In genomic region chr11:108449811-108450210, GRCm38 (mm10) we compare ENCODE assay signal across 9 mouse cellular contexts. TPM values are rescaled to one million over a fixed set of nuclear protein-coding genes. Genes with fewer than 3 reads are reported as not detected.
DNase-seq lines count a peak whose midpoint lies in the region; ATAC-seq lines count a peak whose summit lies in the region.
"Had no signal": no experiment of that assay in that cellular context is flagged by ENCODE, and none has a peak within 500 bp of the region (broad histone marks: within the 10 kb centered on the region; RNA-seq: fewer than 3 reads in every experiment).

No protein-coding gene starts in this region.

- H3K4me1 ChIP-seq in kidney, embryonic 15.5 days, result peaks cover under 1% of the 10 kb centered on the region; the same call in 1 of the 2 replicates
- H3K4me1 ChIP-seq: heart, embryonic 15.5 days had no signal

- no peaks in the 10 kb centered on the region for H3K27me3 ChIP-seq in kidney, embryonic 15.5 days
- H3K27me3 ChIP-seq: heart, embryonic 15.5 days had no signal

- H3K9ac ChIP-seq in kidney, embryonic 15.5 days, result no peak overlapping the region
- H3K9ac ChIP-seq: heart, embryonic 15.5 days had no signal

- no peak overlapping the region for H3K4me3 ChIP-seq in kidney, embryonic 15.5 days (replicated peaks)
- H3K4me3 ChIP-seq: heart, embryonic 15.5 days had no signal

- 32% methylated on average over 3 of the region's 3 CpGs for WGBS in kidney, embryonic 15.5 days

- peak; percentile 64 for DNase-seq in kidney, adult 9 months
- DNase-seq in T-cell, adult 2 months (ENCODE audit: low spot score), result peak; percentile 35
- peak; percentile 71 to 77 for DNase-seq in cerebellum, postnatal 36 days
- peak; percentile 84 for DNase-seq in heart, postnatal 4 days
- DNase-seq in left cerebral cortex, postnatal 4 days, result peak; percentile 76
- peak; percentile 81 for DNase-seq in retina, embryonic 14.5 days (ENCODE audit: low spot score)
- DNase-seq in urinary bladder, postnatal 36 days (ENCODE audit: low spot score in 2 of 2), result peak; percentile 49 to 60

- ATAC-seq in kidney, embryonic 15.5 days (replicated peaks; ENCODE audit: low FRiP score), result no peak

- intact Hi-C loops in left cerebral cortex, postnatal 4 days (cut with DNase I), result loop anchor here (2.0 to 5.0 kb wide), 3 partner anchors 471 to 747 kb away; partner anchors contain the start of gene Axin2

- H3K36me3 ChIP-seq in kidney, embryonic 15.5 days, result peaks cover 6% of the 10 kb centered on the region; the same call in 1 of the 2 replicates

- H3K4me2 ChIP-seq in kidney, embryonic 15.5 days, result no peak overlapping the region
- H3K4me2 ChIP-seq: heart, embryonic 15.5 days had no signal

- H3K9me3 ChIP-seq in kidney, embryonic 15.5 days (replicated peaks), result no peaks in the 10 kb centered on the region

- H3K27ac ChIP-seq in kidney, embryonic 15.5 days, result no peak overlapping the region
- H3K27ac ChIP-seq: heart, embryonic 15.5 days had no signal

RNA-seq across cellular contexts. Expression of gene Cep112, which starts 24.8 kb away (rescaled TPM):
- 13.7 and 13.8 TPM in 2 replicates for polyA plus RNA-seq in kidney, embryonic 15.5 days (2015; fragmentation: Nextera tagmentation; extraction: Ambion mirVana)
- 10 to 100 TPM; 16.2 to 17.2 TPM for total RNA-seq in heart, postnatal 4 days (2021)
- total RNA-seq in left cerebral cortex, postnatal 4 days (2021), result 10 to 100 TPM; 16.1 to 17.7 TPM
